Mouse (Mus musculus) embryonic fibroblast, embryonic 13.5 days (primary cell): ENCODE data around the gene Rbm39.

ENCODE experiments used
- CTCF ChIP-seq: IDR thresholded peaks from 2 replicates; pipeline ENCODE4 v1.5.1; 2011; ENCODE audit warnings: mild to moderate bottlenecking, control low read depth, low read length, moderate library complexity, borderline replicate concordance; ENCODE audit not compliant: insufficient read depth
- POLR2A ChIP-seq: IDR thresholded peaks from 2 replicates; pipeline ENCODE4 v1.6.1; 2011; ENCODE audit warnings: low read depth, mild to moderate bottlenecking, control low read depth, low read length, moderate library complexity

DNA sequence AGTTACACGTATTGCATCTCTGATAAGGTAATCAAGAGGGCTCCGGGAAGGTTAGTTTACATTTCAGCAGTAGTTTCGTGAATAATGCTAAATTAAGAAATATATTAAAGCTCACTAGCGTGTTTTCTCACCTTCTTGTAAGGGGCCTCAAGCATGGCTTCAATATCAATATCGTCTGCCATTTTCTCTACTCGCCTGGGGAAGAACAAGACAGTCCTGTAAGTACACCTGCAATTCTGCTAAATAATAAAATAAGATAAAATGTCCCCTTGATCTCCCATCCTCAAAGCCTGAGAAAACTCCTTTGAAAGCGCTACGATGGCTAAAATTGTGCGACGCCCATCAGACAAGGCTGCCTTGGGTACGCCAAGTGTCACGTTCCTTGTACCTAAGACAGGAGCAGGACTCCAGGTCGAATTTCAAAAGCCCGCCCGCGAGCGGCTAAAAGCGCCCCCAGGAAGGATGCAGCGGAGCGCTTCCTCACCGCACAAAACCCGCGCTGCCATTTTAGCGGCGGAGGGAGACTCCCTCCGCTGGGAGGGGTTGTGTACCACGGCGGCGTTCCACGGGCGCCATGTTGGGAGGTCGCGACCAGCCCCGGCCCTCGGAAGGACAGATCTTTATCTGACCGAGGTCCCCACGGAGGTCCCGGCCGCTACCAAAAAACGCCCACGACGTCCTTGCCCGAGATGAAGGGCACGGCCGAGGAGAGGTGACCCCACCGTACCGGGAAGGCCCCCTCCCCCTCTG, 817 bp downstream of the Rbm39 start:
- no peak for TF ChIP-seq CTCF
- 0 out of 2 replicates have a peak, but pooled peaks have one; percentile 44 for TF ChIP-seq POLR2A
